8 mouse cellular contexts compared by ENCODE assay signal in the genomic region with DNA sequence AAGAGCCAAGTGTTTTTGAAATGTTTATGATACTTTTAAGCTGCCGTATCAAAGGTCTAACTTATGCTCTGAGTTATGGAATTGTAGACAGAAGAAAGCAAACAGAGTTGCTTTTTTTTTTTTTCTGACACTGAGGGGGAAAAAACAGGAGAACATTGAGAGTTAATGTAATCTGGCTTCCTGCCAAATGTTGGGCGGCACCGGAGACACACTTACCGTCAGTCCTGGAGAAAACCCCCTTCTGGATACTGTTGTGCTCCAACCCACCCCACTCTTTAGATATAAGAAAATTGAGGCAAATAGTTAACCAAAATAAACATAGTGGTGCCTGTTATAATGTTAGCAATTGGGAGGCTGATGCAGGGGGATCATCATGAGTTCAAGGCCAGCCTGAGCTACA. TPM values are rescaled to one million over a fixed set of nuclear protein-coding genes. Genes with fewer than 3 reads are reported as not detected.
DNase-seq lines count a peak whose midpoint lies in the region; ATAC-seq lines count a peak whose summit lies in the region.

No protein-coding gene starts in this region.

- no peaks in the 10 kb centered on the region for H3K27me3 ChIP-seq in hindbrain, embryonic 10.5 days (ENCODE audit: insufficient read depth, poor library complexity, severe bottlenecking)
- H3K27me3 ChIP-seq in hindbrain, embryonic 16.5 days (replicated peaks; ENCODE audit: control insufficient read depth, insufficient read depth, low read length), result no peaks in the 10 kb centered on the region
- H3K27me3 ChIP-seq in embryonic facial prominence, embryonic 12.5 days, result no peaks in the 10 kb centered on the region
- no peaks in the 10 kb centered on the region for H3K27me3 ChIP-seq in intestine, embryonic 15.5 days (replicated peaks)

- no peak for ATAC-seq in hindbrain, embryonic 16.5 days
- ATAC-seq in embryonic facial prominence, embryonic 12.5 days (ENCODE audit: insufficient number of reproducible peaks, insufficient read depth, low FRiP score, low TSS enrichment), result peak; percentile 75; the same call in 1 of the 2 replicates
- peak; percentile 63 for ATAC-seq in intestine, embryonic 15.5 days
- no peak for ATAC-seq in erythroid progenitor cell, adult 5-6 weeks (replicated peaks; ENCODE audit: low FRiP score, poor library complexity, severe bottlenecking)

- WGBS in hindbrain, embryonic 10.5 days, result 60% methylated on average over 4 of the region's 4 CpGs
- WGBS in hindbrain, embryonic 16.5 days, result 22% methylated on average over 4 of the region's 4 CpGs
- WGBS in embryonic facial prominence, embryonic 12.5 days, result 16% methylated on average over 4 of the region's 4 CpGs
- WGBS in intestine, embryonic 15.5 days, result 7% methylated on average over 4 of the region's 4 CpGs
- 46% methylated on average over 4 of the region's 4 CpGs for WGBS in macrophage (ENCODE audit: missing documents)

- peak overlapping the region; percentile 85 for H3K27ac ChIP-seq in hindbrain, embryonic 10.5 days
- no peak overlapping the region for H3K27ac ChIP-seq in hindbrain, embryonic 16.5 days (ENCODE audit: low read depth, low read length)
- peak overlapping the region; percentile 76 for H3K27ac ChIP-seq in embryonic facial prominence, embryonic 12.5 days
- peak overlapping the region; percentile 83 for H3K27ac ChIP-seq in intestine, embryonic 15.5 days
- H3K27ac ChIP-seq in macrophage, result peak overlapping the region; percentile 98

- no peaks in the 10 kb centered on the region for H3K9me3 ChIP-seq in hindbrain, embryonic 10.5 days
- no peaks in the 10 kb centered on the region for H3K9me3 ChIP-seq in hindbrain, embryonic 16.5 days (ENCODE audit: control insufficient read depth, low read length)
- H3K9me3 ChIP-seq in embryonic facial prominence, embryonic 12.5 days, result no peaks in the 10 kb centered on the region
- H3K9me3 ChIP-seq in intestine, embryonic 15.5 days, result no peaks in the 10 kb centered on the region

- DNase-seq in hindbrain, embryonic 10.5 days (ENCODE audit: low spot score), result no peak
- DNase-seq in spleen, adult 12 weeks (ENCODE audit: low spot score), result no peak
- DNase-seq in layer of hippocampus, postnatal 14 days (ENCODE audit: low spot score in 2 of 2), result no peak

- no peaks in the 10 kb centered on the region for H3K36me3 ChIP-seq in hindbrain, embryonic 10.5 days
- no peaks in the 10 kb centered on the region for H3K36me3 ChIP-seq in hindbrain, embryonic 16.5 days (ENCODE audit: control insufficient read depth, insufficient read depth, low read length)
- H3K36me3 ChIP-seq in embryonic facial prominence, embryonic 12.5 days, result no peaks in the 10 kb centered on the region
- H3K36me3 ChIP-seq in intestine, embryonic 15.5 days, result no peaks in the 10 kb centered on the region
- no peaks in the 10 kb centered on the region for H3K36me3 ChIP-seq in macrophage (ENCODE audit: inconsistent target)

- no peaks in the 10 kb centered on the region for H3K79me2 ChIP-seq in macrophage (ENCODE audit: inconsistent target)

- H3K4me2 ChIP-seq in hindbrain, embryonic 16.5 days (ENCODE audit: low read length), result no peak overlapping the region
- H3K4me2 ChIP-seq in embryonic facial prominence, embryonic 12.5 days (replicated peaks), result 0 out of 2 replicates have a peak overlapping the region, but pooled peaks have one; percentile 16
- H3K4me2 ChIP-seq in intestine, embryonic 15.5 days (replicated peaks), result peak overlapping the region; percentile 45

- H3K4me3 ChIP-seq in hindbrain, embryonic 10.5 days, result no peak overlapping the region
- H3K4me3 ChIP-seq in hindbrain, embryonic 16.5 days (ENCODE audit: low read length), result no peak overlapping the region
- H3K4me3 ChIP-seq in embryonic facial prominence, embryonic 12.5 days, result no peak overlapping the region
- no peak overlapping the region for H3K4me3 ChIP-seq in intestine, embryonic 15.5 days (replicated peaks)
- no peak overlapping the region for H3K4me3 ChIP-seq in macrophage (ENCODE audit: inconsistent target)

- H3K9ac ChIP-seq in hindbrain, embryonic 16.5 days (ENCODE audit: low read depth, low read length), result no peak overlapping the region
- no peak overlapping the region for H3K9ac ChIP-seq in embryonic facial prominence, embryonic 12.5 days
- H3K9ac ChIP-seq in intestine, embryonic 15.5 days, result no peak overlapping the region

- peaks cover 31% of the 10 kb centered on the region for H3K4me1 ChIP-seq in hindbrain, embryonic 10.5 days (replicated peaks)
- peaks cover 6% of the 10 kb centered on the region for H3K4me1 ChIP-seq in hindbrain, embryonic 16.5 days (ENCODE audit: control insufficient read depth, insufficient read depth, low read depth, low read length)
- peaks cover 28% of the 10 kb centered on the region for H3K4me1 ChIP-seq in embryonic facial prominence, embryonic 12.5 days
- H3K4me1 ChIP-seq in intestine, embryonic 15.5 days (replicated peaks), result peaks cover 21% of the 10 kb centered on the region

RNA-seq across cellular contexts. Expression of gene Gmpr, which starts 52.6 kb away (rescaled TPM):
- 38.3 and 44.1 TPM in 2 replicates for polyA plus RNA-seq in hindbrain, embryonic 10.5 days (2016; fragmentation: Nextera tagmentation; extraction: Ambion mirVana)
- polyA plus RNA-seq in hindbrain, embryonic 16.5 days (2015; fragmentation: Nextera tagmentation; extraction: Ambion mirVana), result 40.7 and 41.5 TPM in 2 replicates
- 21.2 and 21.4 TPM in 2 replicates for polyA plus RNA-seq in embryonic facial prominence, embryonic 12.5 days (2016; fragmentation: Nextera tagmentation; extraction: Ambion mirVana)
- polyA plus RNA-seq in intestine, embryonic 15.5 days (2015; fragmentation: Nextera tagmentation; extraction: Ambion mirVana), result 26.9 and 28.7 TPM in 2 replicates
- 1 to 10 TPM in 16 of 26 experiments, under 1 TPM in 3, not detected in 7; 0.41 to 8.6 (median 3.3) TPM for total RNA-seq in macrophage (2018; cell fraction: chromatin; rRNA removed)
- total RNA-seq in macrophage (2018; cell fraction: cytosol; rRNA removed), result 1 to 10 TPM; 2.2 to 9.9 (median 4.9) TPM
- total RNA-seq in macrophage (2018; cell fraction: nucleus; rRNA removed), result 1 to 10 TPM in 24 of 26 experiments, under 1 TPM in 1, not detected in 1; 0.92 to 9.3 (median 2.1) TPM
- 6.0 to 13.6 TPM (median 7.1 TPM) in 3 replicates for polyA plus RNA-seq in macrophage (2018)
- 5.0 and 10.5 TPM in 2 replicates for total RNA-seq in erythroid progenitor cell, adult 5-6 weeks (2015; ENCODE audit: low replicate concordance)
- total RNA-seq in erythroid progenitor cell, adult 5-6 weeks (2017; ENCODE audit: low replicate concordance), result 1.2 and 1.8 TPM in 2 replicates
- total RNA-seq in layer of hippocampus, postnatal 14 days (2021), result 10 to 100 TPM; 60.1 to 60.7 TPM

Comparison
In these comparisons a context has a peak if more than half of its experiments do, and no peak if none do; other contexts are left out.
1. ATAC-seq: peak in embryonic facial prominence, embryonic 12.5 days (single experiment) and intestine, embryonic 15.5 days (single experiment); none in hindbrain, embryonic 16.5 days (single experiment) and erythroid progenitor cell, adult 5-6 weeks (single experiment).